Mouse (Mus musculus) ES-E14 (cell line): ENCODE data around the gene Rasl11a.
"Not testable (repeated sequence)": the region's sequence is repeated elsewhere in the genome, so short reads cannot be mapped to it uniquely, and the experiment has no call there.

Source experiments
- HCFC1 ChIP-seq: IDR thresholded peaks from 2 replicates; pipeline ENCODE4 v1.6.1; 2012; ENCODE audit warnings: low read length, inconsistent platforms, borderline replicate concordance; ENCODE audit not compliant: insufficient read depth
- MAFK ChIP-seq: IDR thresholded peaks from 2 replicates; pipeline ENCODE4 v1.6.1; 2014; ENCODE audit warnings: mild to moderate bottlenecking, low read depth, low read length, inconsistent platforms; ENCODE audit not compliant: insufficient read depth
- ZNF384 ChIP-seq: IDR thresholded peaks from 2 replicates; pipeline ENCODE4 v1.6.1; 2012; ENCODE audit warnings: low read depth, low read length, inconsistent platforms

GRCm38 (mm10) chr5:146895667-146896066 is 50.8 kb downstream of the Rasl11a start:
- TF ChIP-seq ZNF384, MAFK, HCFC1: not testable (repeated sequence)
